Mouse (Mus musculus) cerebellum, postnatal 10 days (tissue): ENCODE measurements at regions not wholly inside any gene's neighbourhood (a gene's known extent, or its start where the extent isn't known, plus 50 kb on each side); places are given as distances from the start of the nearest gene placed in this dataset.

ENCODE experiments used
- DNase-seq, 2 experiments: peaks; one replicate each; pipeline ENCODE4 v3.0.0; 2021; ENCODE audit warnings: mixed read lengths in 2 of 2

GRCm38 (mm10) chr13:39350668-39351067 lies 390.0 kb upstream of the Slc35b3 start:
- DNase-seq, result peak; percentile 89 to 90

- peak; percentile 32 to 41 for DNase-seq
Observed at GRCm38 (mm10) chr13:39347761-39348160, 387.1 kb upstream of the Slc35b3 start.

GRCm38 (mm10) chr13:39334874-39335273 lies 374.2 kb upstream of the Slc35b3 start:
- no peak for DNase-seq

GRCm38 (mm10) chr13:39329794-39330193 lies 369.1 kb upstream of the Slc35b3 start:
- peak; percentile 24 to 36 for DNase-seq

GRCm38 (mm10) chr13:39326176-39326575 lies 365.5 kb upstream of the Slc35b3 start:
- no peak for DNase-seq

GRCm38 (mm10) chr13:39321111-39321510 lies 360.4 kb upstream of the Slc35b3 start:
- DNase-seq, result no peak

GRCm38 (mm10) chr13:39309758-39310157 lies 349.1 kb upstream of the Slc35b3 start:
- no peak for DNase-seq

GRCm38 (mm10) chr13:39307845-39308244 lies 347.2 kb upstream of the Slc35b3 start:
- DNase-seq, result peak; percentile 81

- no peak for DNase-seq
Observed at GRCm38 (mm10) chr13:39306851-39307250, 346.2 kb upstream of the Slc35b3 start.

GRCm38 (mm10) chr13:39297129-39297528 lies 336.5 kb upstream of the Slc35b3 start:
- DNase-seq, result no peak

- no peak for DNase-seq
Observed at GRCm38 (mm10) chr13:39290216-39290960, 329.7 kb upstream of the Slc35b3 start.

GRCm38 (mm10) chr13:39282272-39282671 lies 321.6 kb upstream of the Slc35b3 start:
- DNase-seq, result no peak

- DNase-seq, result no peak
Observed at GRCm38 (mm10) chr13:39278101-39278500, 317.4 kb upstream of the Slc35b3 start.

- DNase-seq, result no peak
Observed at GRCm38 (mm10) chr13:39266024-39266423, 305.3 kb upstream of the Slc35b3 start.

GRCm38 (mm10) chr13:39256708-39257107 lies 296.0 kb upstream of the Slc35b3 start:
- DNase-seq, result no peak

- DNase-seq, result peak; percentile 24 to 56
Observed at GRCm38 (mm10) chr13:39255338-39255737, 294.7 kb upstream of the Slc35b3 start.

GRCm38 (mm10) chr13:39252591-39252990 lies 291.9 kb upstream of the Slc35b3 start:
- no peak for DNase-seq

- no peak for DNase-seq
Observed at GRCm38 (mm10) chr13:39250096-39250495, 289.4 kb upstream of the Slc35b3 start.

GRCm38 (mm10) chr13:39226829-39227228 lies 266.2 kb upstream of the Slc35b3 start:
- DNase-seq, result no peak

- DNase-seq, result no peak
Observed at GRCm38 (mm10) chr13:39225651-39226050, 265.0 kb upstream of the Slc35b3 start.

- DNase-seq, result peak; percentile 44 to 66
Observed at GRCm38 (mm10) chr13:39211076-39211475, 250.4 kb upstream of the Slc35b3 start.

- peak; percentile 67 to 69 for DNase-seq
Observed at GRCm38 (mm10) chr13:39183715-39184179, 223.1 kb upstream of the Slc35b3 start.

- no peak for DNase-seq
Observed at GRCm38 (mm10) chr13:39161980-39162379, 201.3 kb upstream of the Slc35b3 start.

GRCm38 (mm10) chr13:39127942-39128341 lies 167.3 kb upstream of the Slc35b3 start:
- DNase-seq, result no peak

GRCm38 (mm10) chr13:39092058-39092457 lies 131.4 kb upstream of the Slc35b3 start:
- DNase-seq, result no peak
